Mouse (Mus musculus) hindbrain, postnatal 0 days (tissue): ENCODE measurements at regions not wholly inside any gene's neighbourhood (a gene's known extent, or its start where the extent isn't known, plus 50 kb on each side); places are given as distances from the start of the nearest gene placed in this dataset.

ENCODE experiments used
- ATAC-seq: fragments of 200-750 bp; cut with Nextera tagmentation; 2 replicates; pipeline ENCODE4 v1.8.0; 2017; ENCODE audit warnings: mild to moderate bottlenecking, moderate TSS enrichment, moderate library complexity
- DNase-seq: peaks from one replicate; pipeline ENCODE4 v3.0.0-alpha.2; 2015; ENCODE audit warnings: low spot score
- H3K27ac ChIP-seq: fragments of 300-500 bp; sonication (generic); 2 replicates; pipeline ENCODE4 v1.5.1; 2014; ENCODE audit warnings: mild to moderate bottlenecking
- H3K27me3 ChIP-seq: fragments of 300-500 bp; sonication (generic); 2 replicates; pipeline ENCODE4 v1.6.1; 2014; ENCODE audit warnings: low read length, mixed read lengths; ENCODE audit not compliant: insufficient read depth
- H3K36me3 ChIP-seq: fragments of 300-500 bp; sonication (generic); 2 replicates; pipeline ENCODE4 v1.6.1; 2014; ENCODE audit warnings: low read length, mixed read lengths; ENCODE audit not compliant: insufficient read depth
- H3K4me1 ChIP-seq: fragments of 300-500 bp; sonication (generic); 2 replicates; pipeline ENCODE4 v1.6.1; 2014; ENCODE audit warnings: antibody characterized with exemption, low read length, mixed read lengths; ENCODE audit not compliant: insufficient read depth
- H3K4me2 ChIP-seq: fragments of 300-500 bp; sonication (generic); 2 replicates; pipeline ENCODE4 v1.6.1; 2014; ENCODE audit warnings: low read depth, mild to moderate bottlenecking, low read length, moderate library complexity, mixed read lengths
- H3K4me3 ChIP-seq: fragments of 300-500 bp; sonication (generic); 2 replicates; pipeline ENCODE4 v1.5.1; 2014; ENCODE audit warnings: low read length
- H3K9ac ChIP-seq: fragments of 300-500 bp; sonication (generic); replicated peaks from 2 replicates; pipeline ENCODE4 v1.6.1; 2014; ENCODE audit warnings: mild to moderate bottlenecking, low read length, moderate library complexity, mixed read lengths
- H3K9me3 ChIP-seq: fragments of 300-500 bp; sonication (generic); 2 replicates; pipeline ENCODE4 v1.6.1; 2016; ENCODE audit warnings: low read length, mixed read lengths
- CTCF ChIP-seq: IDR thresholded peaks from 2 replicates; pipeline ENCODE4 v1.5.1; 2016; ENCODE audit warnings: antibody characterized with exemption, control low read depth, low read depth
- WGBS: fragments of 180-500 bp; shearing (Covaris S2); extraction: QIAGEN DNeasy Blood & Tissue Kit; methylation state at CpG from one replicate; pipeline ENCODE4 v1.1.7; 2014; 5-methylcytosine and 5-hydroxymethylcytosine counted together

- no peak overlapping the region for H3K27ac ChIP-seq
- no peaks in the 10 kb centered on the region for H3K9me3 ChIP-seq
- 60% methylated on average over 4 of the region's 4 CpGs for WGBS
- no peak overlapping the region for H3K9ac ChIP-seq
- no peaks in the 10 kb centered on the region for H3K36me3 ChIP-seq
- H3K4me1 ChIP-seq: no peaks in the 10 kb centered on the region
- no peak overlapping the region for H3K4me3 ChIP-seq
- H3K4me2 ChIP-seq: no peak overlapping the region
- H3K27me3 ChIP-seq: no peaks in the 10 kb centered on the region
- TF ChIP-seq CTCF: no peak
- DNase-seq (no peak), ATAC-seq (no peak; the same call in 1 of the 2 replicates)
Observed at GRCm38 (mm10) chr2:103143985-103144384, 70.5 kb downstream of the Apip start.

GRCm38 (mm10) chr2:103144420-103144819 lies 70.9 kb downstream of the Apip start:
- Histone ChIP-seq H3K4me2 (no peak overlapping the region), H3K9me3 (no peaks in the 10 kb centered on the region), H3K27ac (no peak overlapping the region), H3K4me3 (no peak overlapping the region), H3K9ac (no peak overlapping the region), H3K4me1 (no peaks in the 10 kb centered on the region), H3K27me3 (no peaks in the 10 kb centered on the region), H3K36me3 (no peaks in the 10 kb centered on the region)
- TF ChIP-seq CTCF: no peak
- WGBS: 77% methylated on average over 7 of the region's 7 CpGs
- ATAC-seq (no peak; the same call in 1 of the 2 replicates), DNase-seq (no peak)

- Histone ChIP-seq H3K36me3 (no peaks in the 10 kb centered on the region), H3K9ac (no peak overlapping the region), H3K4me2 (no peak overlapping the region), H3K4me3 (no peak overlapping the region), H3K27me3 (no peaks in the 10 kb centered on the region), H3K9me3 (no peaks in the 10 kb centered on the region), H3K27ac (no peak overlapping the region), H3K4me1 (no peaks in the 10 kb centered on the region)
- DNase-seq: no peak
- no peak for TF ChIP-seq CTCF
- no peak for ATAC-seq
- 81% methylated on average over 3 of the region's 3 CpGs for WGBS
Observed at GRCm38 (mm10) chr2:103145058-103145457, 71.6 kb downstream of the Apip start.

GRCm38 (mm10) chr2:103146132-103146531 lies 72.7 kb downstream of the Apip start:
- H3K9ac ChIP-seq: no peak overlapping the region
- no peak overlapping the region for H3K4me2 ChIP-seq
- WGBS: 94% methylated on average over 7 of the region's 7 CpGs
- H3K27me3 ChIP-seq: no peaks in the 10 kb centered on the region
- H3K9me3 ChIP-seq: no peaks in the 10 kb centered on the region
- no peaks in the 10 kb centered on the region for H3K4me1 ChIP-seq
- H3K27ac ChIP-seq: no peak overlapping the region
- no peak overlapping the region for H3K4me3 ChIP-seq
- no peak for DNase-seq
- no peaks in the 10 kb centered on the region for H3K36me3 ChIP-seq
- ATAC-seq: no peak
- no peak for TF ChIP-seq CTCF

GRCm38 (mm10) chr2:103153261-103153660 lies 79.8 kb downstream of the Apip start:
- H3K9ac ChIP-seq: no peak overlapping the region

GRCm38 (mm10) chr2:103167741-103168140 lies 94.3 kb downstream of the Apip start:
- Histone ChIP-seq H3K4me2 (no peak overlapping the region), H3K4me1 (no peaks in the 10 kb centered on the region), H3K27ac (no peak overlapping the region), H3K36me3 (no peaks in the 10 kb centered on the region), H3K9ac (no peak overlapping the region), H3K9me3 (no peaks in the 10 kb centered on the region; the same call in 1 of the 2 replicates), H3K27me3 (no peaks in the 10 kb centered on the region), H3K4me3 (no peak overlapping the region)
- no peak for ATAC-seq
- TF ChIP-seq CTCF: no peak
- 65% methylated on average over 2 of the region's 2 CpGs for WGBS
- no peak for DNase-seq

More at GRCm38 (mm10) chr2:103153261-103153660, 79.8 kb downstream of the Apip start:
- no peak overlapping the region for H3K4me3 ChIP-seq
- no peak for TF ChIP-seq CTCF
- H3K9me3 ChIP-seq: no peaks in the 10 kb centered on the region
- no peaks in the 10 kb centered on the region for H3K27me3 ChIP-seq
- no peak overlapping the region for H3K27ac ChIP-seq
- no peak overlapping the region for H3K4me2 ChIP-seq
- H3K36me3 ChIP-seq: no peaks in the 10 kb centered on the region
- no peak for DNase-seq
- H3K4me1 ChIP-seq: no peaks in the 10 kb centered on the region
- 94% methylated on average over 1 of the region's 1 CpGs for WGBS
- no peak for ATAC-seq

- Histone ChIP-seq H3K27ac (no peak overlapping the region), H3K9ac (no peak overlapping the region), H3K9me3 (no peaks in the 10 kb centered on the region; the same call in 1 of the 2 replicates), H3K4me3 (no peak overlapping the region), H3K27me3 (no peaks in the 10 kb centered on the region), H3K4me1 (no peaks in the 10 kb centered on the region), H3K4me2 (no peak overlapping the region), H3K36me3 (no peaks in the 10 kb centered on the region)
- TF ChIP-seq CTCF: no peak
- DNase-seq: peak; percentile 14
- no peak for ATAC-seq
Observed at GRCm38 (mm10) chr2:103168266-103168665, 94.8 kb downstream of the Apip start.
